Mouse (Mus musculus) monocyte, adult 2 months (primary cell): ENCODE measurements around the gene Gm20388.

Experiments
- DNase-seq, 2 experiments: peaks; one replicate each; pipeline ENCODE4 v3.0.0; 2022; ENCODE audit warnings: low spot score in 2 of 2, low read depth in 1 of 2

The Gm20388 gene

GRCm38 (mm10) chr8:119910547-119911257, at the start of gene Gm20388:
Gm20388 (plus strand) TSS chr8:119910841.
- peak; percentile 73 to 88 for DNase-seq

- peak; percentile 93 to 98 for DNase-seq
These were observed 48.8 kb upstream of the Gm20388 start, which contains the start of gene Klhl36 for GRCm38 (mm10) chr8:119861706-119862389. Klhl36 (plus strand) TSS chr8:119862266.

- no peak for DNase-seq
These were observed 48.3 kb upstream of the Gm20388 start for GRCm38 (mm10) chr8:119862390-119862734.

GRCm38 (mm10) chr8:119862749-119863148, 47.9 kb upstream of the Gm20388 start:
- no peak for DNase-seq

- no peak for DNase-seq
These were observed 41.0 kb upstream of the Gm20388 start for GRCm38 (mm10) chr8:119869616-119870015.

- DNase-seq: no peak
These were observed 37.5 kb upstream of the Gm20388 start for GRCm38 (mm10) chr8:119873181-119873580.

GRCm38 (mm10) chr8:119881301-119881700, 29.3 kb upstream of the Gm20388 start:
- no peak for DNase-seq

GRCm38 (mm10) chr8:119881917-119882316, 28.7 kb upstream of the Gm20388 start:
- no peak for DNase-seq

GRCm38 (mm10) chr8:119883281-119883680, 27.4 kb upstream of the Gm20388 start:
- no peak for DNase-seq

- DNase-seq: no peak
These were observed 25.0 kb upstream of the Gm20388 start for GRCm38 (mm10) chr8:119885612-119886011.

- peak in 1 of 2 experiments; percentile 22 for DNase-seq
These were observed 23.5 kb upstream of the Gm20388 start for GRCm38 (mm10) chr8:119887130-119887529.

GRCm38 (mm10) chr8:119888012-119888411, 22.6 kb upstream of the Gm20388 start:
- DNase-seq: no peak

GRCm38 (mm10) chr8:119897069-119897468, 13.6 kb upstream of the Gm20388 start:
- no peak for DNase-seq

- DNase-seq: no peak
These were observed 12.7 kb upstream of the Gm20388 start for GRCm38 (mm10) chr8:119897933-119898332.

GRCm38 (mm10) chr8:119901349-119901748, 9.3 kb upstream of the Gm20388 start:
- no peak for DNase-seq

GRCm38 (mm10) chr8:119901952-119902351, 8.7 kb upstream of the Gm20388 start:
- DNase-seq: no peak

GRCm38 (mm10) chr8:119904323-119904911, 6.2 kb upstream of the Gm20388 start:
- no peak for DNase-seq

- no peak for DNase-seq
These were observed 596 bp upstream of the Gm20388 start, which contains the start of gene Usp10 for GRCm38 (mm10) chr8:119909944-119910546. Usp10 (plus strand) TSS chr8:119910360.

GRCm38 (mm10) chr8:119911258-119911962, 769 bp downstream of the Gm20388 start:
- DNase-seq: no peak

- no peak for DNase-seq
These were observed 2.0 kb downstream of the Gm20388 start for GRCm38 (mm10) chr8:119912643-119913042.

- DNase-seq: no peak
These were observed 2.5 kb downstream of the Gm20388 start for GRCm38 (mm10) chr8:119913181-119913580.
